Mouse (Mus musculus): Measurements from ENCODE around the gene Nlrp6.
"Not testable (repeated sequence)": the region's sequence is repeated elsewhere in the genome, so short reads cannot be mapped to it uniquely, and the experiment has no call there.

Nlrp6 gene

DNA sequence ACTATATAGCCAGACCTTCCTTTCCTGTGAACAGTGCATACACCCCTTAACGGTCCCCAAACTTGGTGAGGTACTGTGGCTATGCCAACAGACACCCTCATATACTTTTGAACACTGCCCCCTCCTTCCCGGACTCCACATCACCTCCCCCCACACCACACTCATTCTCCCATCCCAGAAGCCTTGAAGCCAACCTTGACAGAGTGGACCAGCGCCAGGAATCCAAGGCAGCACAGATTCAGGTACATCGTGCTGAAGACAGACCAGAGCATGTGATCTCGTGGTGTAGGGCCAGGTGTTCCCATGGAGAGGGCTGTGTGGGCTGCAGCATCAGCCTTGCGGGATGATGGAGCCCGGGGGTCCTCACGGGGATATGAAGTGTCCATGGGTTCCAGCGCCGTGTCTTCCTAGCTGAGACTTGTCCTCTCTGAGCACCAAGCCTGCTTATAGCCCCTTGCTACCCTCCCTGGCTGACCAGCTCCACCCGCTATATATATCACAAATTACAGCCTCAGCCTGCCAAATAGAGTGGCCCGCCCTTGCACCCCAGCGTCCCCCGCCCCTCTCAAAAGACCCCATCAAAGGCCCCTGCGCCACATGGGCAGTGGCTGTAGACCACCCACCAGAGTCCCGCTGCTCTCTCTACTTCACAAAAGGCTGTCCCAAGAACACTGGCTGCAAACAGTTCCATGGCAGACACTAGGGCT lies 29.3 kb downstream of the Nlrp6 start, which contains the start of gene Ifitm5:
Ifitm5 (minus strand) TSS at position 468 of the 707 bp plus-strand sequence.
- in situ Hi-C loops (cut with MboI, MseI): no loop called here

DNA sequence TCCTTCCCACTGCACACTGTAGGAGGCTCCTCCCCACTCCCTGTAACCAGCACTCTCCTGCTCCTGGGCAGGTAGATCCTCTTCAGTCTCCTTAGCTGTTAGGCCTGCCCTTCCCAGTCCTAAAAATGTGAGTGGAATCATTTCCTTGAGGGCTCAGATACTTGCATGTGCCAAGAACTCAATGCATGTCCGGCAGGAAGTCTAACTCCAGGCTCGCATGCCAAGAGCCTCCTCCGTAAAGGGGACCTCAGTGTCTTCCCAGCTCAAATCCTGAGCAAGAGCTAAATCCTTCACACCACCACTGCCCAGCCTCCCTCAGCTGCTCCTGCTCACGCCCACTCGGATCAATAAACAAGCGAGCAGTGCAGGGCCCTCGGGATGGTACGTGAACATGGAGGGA lies 30.3 kb downstream of the Nlrp6 start:
- in situ Hi-C loops (cut with MboI, MseI): no loop called here

DNA sequence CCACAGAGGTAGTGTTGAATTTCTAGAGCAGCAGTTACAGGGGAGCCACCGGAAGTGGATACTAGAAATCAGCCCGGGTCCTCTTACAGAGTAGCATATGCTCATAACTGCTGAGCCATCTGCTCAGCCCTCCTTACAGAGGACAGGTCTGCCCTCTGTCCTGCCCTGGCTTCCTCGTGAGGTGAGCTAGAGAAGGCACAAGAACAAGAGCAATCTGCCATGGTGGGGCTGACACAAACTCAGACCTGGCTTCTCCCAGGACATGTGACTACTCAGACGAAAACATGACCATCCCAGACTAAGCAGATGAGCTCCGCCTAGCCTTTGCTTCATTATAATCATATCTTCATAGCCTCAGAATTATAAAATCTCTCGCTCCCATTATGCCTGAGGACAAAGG lies 31.1 kb downstream of the Nlrp6 start:
- in situ Hi-C loops (cut with MboI, MseI): no loop called here

DNA sequence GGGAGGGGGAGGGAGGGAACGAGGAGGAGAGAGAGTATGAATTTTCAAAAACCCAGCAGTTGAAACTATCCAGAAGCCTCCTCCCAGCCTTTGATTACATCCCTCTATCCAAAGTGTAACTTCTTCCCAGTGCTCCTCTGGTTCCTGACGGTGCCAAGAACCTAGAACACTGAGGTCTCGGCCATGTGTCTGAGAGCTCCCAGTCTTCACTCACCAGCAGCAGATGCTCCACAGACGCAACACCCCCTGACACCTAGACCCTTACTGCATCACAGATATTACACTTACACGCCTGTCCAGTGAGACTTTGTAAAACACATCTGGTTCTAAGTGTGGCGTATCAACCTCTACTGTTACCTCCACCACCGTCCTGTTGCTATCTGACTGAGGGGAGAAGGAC lies 31.7 kb downstream of the Nlrp6 start:
- in situ Hi-C loops (cut with MboI, MseI): no loop called here

DNA sequence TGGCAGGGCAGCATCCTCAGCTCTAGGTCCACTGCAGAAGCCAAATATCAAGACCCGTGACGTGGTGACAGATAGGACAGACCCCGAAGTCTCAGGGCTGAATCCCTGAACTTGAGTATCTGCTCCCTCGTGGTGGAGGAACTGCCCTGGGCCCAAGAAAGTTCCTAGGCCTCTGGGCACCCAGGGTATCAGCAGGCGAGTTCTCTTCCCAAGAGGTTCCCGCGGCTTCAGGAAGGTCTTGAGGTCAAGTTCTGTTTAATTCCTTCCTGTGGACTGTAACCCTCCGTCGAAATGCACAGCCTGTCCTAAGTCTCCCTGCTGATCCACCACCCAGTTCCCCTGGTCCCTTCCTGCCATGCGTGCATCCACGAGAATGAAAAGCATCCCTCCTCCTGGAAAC lies 32.4 kb downstream of the Nlrp6 start:
- in situ Hi-C loops (cut with MboI, MseI): no loop called here

DNA sequence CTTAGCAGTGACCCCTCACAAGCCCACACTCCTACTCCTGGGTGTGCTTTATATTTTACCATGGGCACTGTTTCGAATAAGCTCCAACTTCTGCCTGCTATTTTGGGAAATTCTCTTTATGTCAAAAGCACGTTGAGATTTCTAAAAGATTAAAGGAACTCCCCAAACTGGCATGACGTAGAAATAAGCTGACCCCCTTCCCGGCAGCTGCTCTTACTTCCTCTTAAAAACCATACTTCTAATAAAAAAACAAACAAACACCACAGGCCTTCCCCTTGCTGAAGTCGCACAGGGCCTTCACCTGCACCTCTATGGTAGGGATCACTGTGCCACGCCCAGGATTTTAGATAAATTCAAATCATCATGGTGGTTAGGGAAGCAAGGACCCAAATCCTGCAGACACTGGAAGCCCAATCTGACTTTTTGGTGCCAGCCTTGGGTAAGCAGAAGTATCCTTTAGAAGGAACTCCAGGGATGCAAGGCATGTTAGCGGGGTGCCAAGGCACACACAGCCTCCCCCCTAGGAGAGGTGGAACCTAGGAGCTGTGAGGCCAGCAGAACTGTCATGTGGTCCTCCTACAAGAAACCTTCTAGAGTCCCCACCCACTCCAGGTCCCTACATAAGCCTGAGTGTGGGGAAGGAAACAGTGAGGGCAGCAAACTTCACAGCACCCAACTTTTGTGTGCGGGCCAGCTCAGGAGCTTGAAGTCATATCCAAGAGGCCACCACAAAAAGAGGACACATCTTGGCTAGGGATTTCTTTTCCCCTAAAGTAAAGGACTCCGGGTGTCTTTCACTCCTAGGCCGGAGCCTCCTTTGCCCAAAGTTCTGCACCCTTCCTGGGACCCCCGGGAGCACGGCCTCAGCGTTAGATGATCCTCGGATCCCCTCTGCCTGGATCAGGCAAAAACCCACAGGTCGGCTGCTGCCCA lies 33.4 kb downstream of the Nlrp6 start:
- in situ Hi-C loops (cut with MboI, MseI): no loop called here

DNA sequence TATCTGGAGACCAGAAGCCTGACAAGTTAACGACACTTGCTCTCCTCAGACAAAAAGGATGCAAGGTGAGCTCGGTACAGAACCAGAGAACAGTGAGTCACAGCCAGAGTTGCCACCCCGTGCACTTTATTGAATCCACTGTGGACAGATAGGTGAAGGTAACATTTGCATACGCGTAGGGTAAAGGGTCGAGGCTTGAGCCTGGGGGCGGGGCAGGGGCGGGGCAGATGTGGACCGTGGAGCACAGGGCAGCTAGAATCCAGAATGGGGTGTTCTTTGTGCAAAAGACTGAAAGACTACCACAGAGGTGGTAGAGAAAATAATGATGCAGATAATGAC lies 34.0 kb downstream of the Nlrp6 start:
- in situ Hi-C loops (cut with MboI, MseI): loop anchor here (5.0 kb wide), 1 partner anchor 93 kb away; no protein-coding TSS in a partner anchor

DNA sequence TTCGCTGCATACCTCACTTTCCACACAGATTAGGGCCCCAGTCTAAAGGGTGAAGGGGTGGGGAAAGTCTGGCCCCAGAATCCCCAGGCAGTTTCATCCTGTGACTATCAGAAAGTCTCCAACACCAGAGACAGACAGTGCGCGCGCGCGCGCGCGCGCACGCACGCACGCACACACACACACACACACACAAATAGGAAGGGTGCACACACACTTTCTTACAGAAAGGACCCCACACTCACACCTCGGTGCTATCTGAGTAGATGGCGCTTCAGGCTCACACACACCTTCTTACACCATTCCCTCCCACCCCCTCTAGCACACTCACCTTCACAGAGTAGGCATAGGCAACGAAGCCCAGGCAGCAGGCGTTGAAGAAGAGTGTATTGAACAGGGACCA lies 34.6 kb downstream of the Nlrp6 start:
- in situ Hi-C loops (cut with MboI, MseI): loop anchor here (5.0 kb wide), 1 partner anchor 92 kb away; no protein-coding TSS in a partner anchor

DNA sequence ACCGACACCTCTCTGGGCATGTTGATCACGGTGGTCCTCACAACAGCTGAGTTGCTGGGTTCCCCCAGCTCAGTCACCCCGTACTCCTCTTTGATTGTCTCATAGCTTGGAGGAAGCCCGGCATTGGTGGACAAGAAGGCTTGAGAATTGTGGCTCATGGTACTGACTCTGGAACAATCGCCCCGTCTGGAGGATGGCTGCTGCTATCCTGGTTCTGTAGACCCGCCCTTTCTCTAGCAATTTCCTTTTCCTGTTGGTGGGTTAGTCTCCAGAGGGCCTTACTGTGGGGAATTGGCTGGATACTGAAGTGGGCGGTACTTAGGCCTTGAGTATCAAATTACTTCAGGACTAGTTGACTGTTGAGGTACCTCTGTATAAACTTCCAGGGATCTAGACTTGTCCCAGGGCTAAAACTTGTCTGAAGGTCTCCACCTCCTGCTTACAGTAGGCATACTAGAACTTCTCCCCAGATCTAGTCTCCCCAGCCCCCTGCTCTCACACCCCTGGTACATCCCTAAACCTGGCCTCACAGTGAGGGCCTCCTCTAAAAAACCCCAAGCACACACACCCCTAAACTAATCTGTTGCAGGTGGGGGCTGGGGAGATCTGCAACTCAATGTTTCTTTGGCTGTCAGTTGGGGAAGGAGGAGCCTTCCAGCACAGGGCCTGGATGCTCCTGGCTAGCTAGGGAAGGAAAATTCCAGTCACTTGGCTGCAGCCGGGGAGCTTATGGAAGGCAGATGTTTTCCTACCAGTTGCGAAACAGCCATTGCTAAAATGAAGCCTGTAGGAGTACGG lies 35.3 kb downstream of the Nlrp6 start, which contains the start of the genes Gm45717 and Ifitm2:
Gm45717 (minus strand) TSS at position 180 of the 798 bp plus-strand sequence.
Ifitm2 (minus strand) TSS at position 230 of the 798 bp plus-strand sequence.
- in situ Hi-C loops (cut with MboI, MseI): loop anchor here (5.0 kb wide), 1 partner anchor 91 kb away; no protein-coding TSS in a partner anchor

DNA sequence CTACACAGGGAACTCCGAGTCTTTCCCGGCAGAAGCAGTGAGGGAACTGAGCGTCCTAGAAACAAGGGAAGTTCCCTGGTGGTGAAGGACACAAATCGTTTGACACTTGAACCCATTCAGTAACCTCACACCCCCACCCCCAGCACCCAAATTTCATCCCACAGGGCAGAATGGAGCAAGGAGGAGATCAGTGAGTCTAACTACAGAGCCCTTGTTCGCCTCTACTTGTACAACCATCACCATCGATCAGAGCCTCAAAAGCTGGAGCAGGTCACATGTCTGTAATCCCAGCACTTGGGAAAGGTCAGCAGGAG lies 35.8 kb downstream of the Nlrp6 start:
- in situ Hi-C loops (cut with MboI, MseI): loop anchor here (5.0 kb wide), 1 partner anchor 91 kb away; no protein-coding TSS in a partner anchor

DNA sequence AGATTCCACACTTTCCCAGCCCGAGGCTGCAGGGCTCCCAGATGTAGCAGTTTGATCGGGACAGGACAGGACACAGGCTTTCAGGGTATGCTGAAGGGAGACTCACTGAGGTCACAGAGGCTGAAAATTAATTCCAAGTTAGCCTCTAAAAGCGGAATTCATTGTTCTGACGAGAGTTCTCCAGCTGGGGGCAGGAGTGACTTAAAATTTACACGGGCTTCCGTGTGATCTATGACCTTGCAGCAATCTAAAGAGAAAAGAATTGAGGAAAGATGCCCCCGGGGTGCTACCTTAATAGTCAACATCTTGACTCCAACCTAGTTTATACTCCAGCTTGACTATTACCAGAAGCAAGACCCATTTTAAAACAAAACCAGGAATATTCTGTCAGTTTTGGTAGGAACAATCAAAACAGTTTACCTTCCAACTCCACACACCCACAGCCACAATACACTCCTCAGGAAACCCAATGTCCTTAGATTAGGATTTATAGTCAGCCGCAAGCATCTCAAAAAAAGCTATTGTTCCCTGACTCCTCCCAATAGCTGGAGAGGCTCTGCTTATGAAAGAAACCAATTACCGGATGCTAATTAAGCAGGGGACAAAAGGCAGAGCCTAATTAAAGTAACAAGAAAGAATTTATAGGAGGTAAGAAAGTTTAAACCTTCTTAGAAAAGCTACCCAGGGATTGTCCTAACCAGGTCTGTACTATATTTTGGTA lies 38.6 kb downstream of the Nlrp6 start:
- in situ Hi-C loops (cut with MboI, MseI): loop anchor here (5.0 kb wide), 1 partner anchor 88 kb away; no protein-coding TSS in a partner anchor

DNA sequence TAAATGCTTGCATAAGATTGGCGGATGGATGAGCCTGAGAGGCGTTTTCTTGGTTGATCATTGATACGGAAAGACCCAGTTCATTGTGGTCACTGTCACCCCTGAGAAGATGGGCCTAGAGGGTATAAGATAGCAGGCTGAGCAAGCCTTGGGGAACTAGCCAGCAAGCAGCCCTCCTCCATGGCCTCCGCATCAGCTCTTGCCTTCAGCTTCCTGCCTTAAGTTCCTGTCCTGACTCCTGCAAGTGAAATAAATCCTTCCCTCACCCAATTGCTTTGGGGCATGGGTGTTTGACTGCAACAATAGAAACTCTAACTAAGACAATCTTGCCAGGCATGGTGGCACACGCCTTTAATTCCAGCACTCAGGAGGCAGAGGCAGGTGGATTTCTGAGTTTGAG lies 39.3 kb downstream of the Nlrp6 start:
- in situ Hi-C loops (cut with MboI, MseI): no loop called here

DNA sequence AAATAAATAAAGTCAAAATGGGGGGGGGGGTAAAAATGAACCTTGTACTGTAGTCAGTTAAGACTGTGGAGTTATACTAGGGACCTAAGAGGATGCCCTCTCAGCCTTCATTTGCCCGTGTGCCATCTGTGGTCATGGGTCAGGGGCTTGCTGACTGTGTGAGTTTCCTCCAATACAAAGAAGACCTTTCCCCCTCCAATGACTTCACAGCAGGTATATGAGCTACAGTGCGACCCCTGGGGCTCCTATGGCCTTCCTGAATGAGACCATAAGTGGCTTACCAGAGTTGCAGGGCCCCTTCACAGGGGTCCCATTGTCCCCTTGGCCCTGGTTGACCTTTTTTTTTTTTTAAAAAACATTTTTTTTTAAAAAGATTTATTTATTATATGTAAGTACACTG lies 40.7 kb downstream of the Nlrp6 start:
- in situ Hi-C loops (cut with MboI, MseI): no loop called here

DNA sequence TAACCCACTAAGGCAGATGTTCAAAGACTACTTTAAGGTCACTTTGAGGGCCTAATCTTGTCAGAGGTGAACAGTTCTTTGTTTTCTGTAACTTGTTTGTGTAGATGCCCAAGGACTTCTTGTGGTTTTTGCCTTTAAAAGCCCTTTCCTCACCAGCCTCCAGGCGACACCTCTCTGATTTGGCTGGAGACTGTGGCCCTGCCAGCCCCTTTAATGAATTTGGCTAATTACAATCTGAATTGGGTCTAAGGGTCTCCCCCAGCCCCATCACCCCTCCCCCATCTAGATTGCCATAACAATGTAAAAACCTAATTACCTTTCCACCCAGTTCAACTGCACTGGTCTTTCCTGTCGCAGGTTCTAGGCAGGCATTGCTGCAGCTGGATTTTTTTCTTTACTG lies 42.0 kb downstream of the Nlrp6 start:
- in situ Hi-C loops (cut with MboI, MseI): no loop called here

DNA sequence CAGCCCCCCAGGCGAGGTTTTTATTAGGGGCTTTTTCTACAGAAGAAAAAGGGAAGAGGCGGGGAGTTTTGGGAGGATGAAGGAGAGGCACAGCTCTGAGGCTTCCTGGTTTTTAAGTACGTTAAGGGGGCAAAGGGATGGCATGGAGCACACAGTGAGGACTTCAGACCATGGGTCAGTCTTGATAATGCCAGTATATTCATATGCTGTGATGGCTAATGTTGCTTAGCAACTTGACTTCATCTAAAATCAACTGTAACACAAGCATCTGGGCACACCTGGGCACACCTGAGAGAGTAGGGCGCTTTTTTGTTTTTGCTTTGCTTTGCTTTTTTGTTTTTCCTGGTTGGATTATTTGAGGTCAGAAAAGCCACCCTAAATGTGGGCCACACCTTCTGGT lies 46.2 kb downstream of the Nlrp6 start, which contains the start of gene Ifitm1:
Ifitm1 (plus strand) TSS at position 301 of the 400 bp plus-strand sequence.
- in situ Hi-C loops (cut with MboI, MseI): no loop called here

DNA sequence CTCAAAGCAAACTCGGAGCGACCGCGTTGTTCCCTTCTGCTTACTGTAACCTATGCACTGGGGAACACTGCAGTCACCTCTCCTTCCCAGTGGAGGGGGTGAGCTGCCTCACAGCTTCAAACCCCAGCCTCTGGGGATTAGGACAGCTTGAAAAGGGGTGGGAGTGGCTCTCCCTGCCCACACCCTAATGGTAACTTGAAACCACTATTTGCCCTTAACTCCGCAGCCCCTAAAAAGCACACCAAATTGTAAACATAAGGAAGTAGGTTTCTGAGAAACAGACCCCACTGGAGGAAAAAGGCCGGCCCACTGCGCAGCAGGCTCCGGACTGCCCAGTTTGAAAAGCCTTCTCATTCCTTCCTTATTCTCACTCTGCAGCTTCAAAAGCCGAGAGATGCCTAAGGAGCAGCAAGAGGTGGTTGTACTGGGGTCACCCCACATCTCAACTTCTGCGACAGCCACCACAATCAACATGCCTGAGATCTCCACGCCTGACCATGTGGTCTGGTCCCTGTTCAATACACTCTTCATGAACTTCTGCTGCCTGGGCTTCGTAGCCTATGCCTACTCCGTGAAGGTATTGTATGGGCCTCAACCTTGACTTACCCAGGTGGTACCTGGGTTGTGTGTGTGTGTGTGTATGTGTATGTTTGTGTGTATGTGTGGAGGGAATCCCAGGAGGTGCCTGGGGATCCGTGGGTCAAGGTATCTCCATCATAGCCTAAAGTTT lies 47.3 kb downstream of the Nlrp6 start:
- in situ Hi-C loops (cut with MboI, MseI): no loop called here

DNA sequence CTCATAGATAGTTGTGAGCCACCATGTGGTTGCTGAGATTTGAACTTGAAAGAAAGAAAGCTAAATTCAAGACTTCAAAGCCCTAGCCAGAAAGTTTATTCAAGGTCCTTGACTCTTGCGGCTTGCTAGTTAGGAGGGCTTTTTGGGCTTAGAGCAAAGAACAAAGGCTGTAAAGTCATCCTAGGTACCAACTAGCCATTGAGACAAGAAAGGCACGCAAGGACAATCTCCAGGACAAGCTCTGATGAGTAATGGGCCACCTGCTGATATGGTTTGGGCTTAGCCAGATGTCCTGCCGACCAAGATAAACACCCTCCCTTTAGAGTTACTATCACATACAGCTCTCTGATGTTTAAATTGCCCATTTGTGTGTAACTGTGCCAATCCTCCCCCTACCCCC lies 48.0 kb downstream of the Nlrp6 start:
- in situ Hi-C loops (cut with MboI, MseI): not testable (repeated sequence)

DNA sequence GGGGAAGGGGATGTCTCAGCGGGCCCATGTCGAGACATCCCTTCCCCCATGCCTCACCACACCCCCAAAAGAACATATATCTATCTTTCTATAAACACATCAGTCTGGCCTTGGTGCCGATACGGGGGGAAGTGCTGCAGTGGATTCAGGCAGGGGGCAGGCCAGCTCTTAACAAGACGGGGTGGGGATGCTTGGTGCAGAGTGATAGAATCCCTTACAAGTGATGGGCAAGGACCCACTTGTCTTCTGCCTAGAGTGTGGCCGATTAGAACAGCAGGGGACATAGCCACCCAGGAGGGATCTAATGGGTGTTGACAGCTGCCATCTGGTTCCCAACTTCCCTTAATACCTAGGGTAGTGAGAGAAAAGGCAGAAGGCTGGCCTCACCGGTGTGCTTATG lies 50.2 kb downstream of the Nlrp6 start:
- in situ Hi-C loops (cut with MboI, MseI): no loop called here

DNA sequence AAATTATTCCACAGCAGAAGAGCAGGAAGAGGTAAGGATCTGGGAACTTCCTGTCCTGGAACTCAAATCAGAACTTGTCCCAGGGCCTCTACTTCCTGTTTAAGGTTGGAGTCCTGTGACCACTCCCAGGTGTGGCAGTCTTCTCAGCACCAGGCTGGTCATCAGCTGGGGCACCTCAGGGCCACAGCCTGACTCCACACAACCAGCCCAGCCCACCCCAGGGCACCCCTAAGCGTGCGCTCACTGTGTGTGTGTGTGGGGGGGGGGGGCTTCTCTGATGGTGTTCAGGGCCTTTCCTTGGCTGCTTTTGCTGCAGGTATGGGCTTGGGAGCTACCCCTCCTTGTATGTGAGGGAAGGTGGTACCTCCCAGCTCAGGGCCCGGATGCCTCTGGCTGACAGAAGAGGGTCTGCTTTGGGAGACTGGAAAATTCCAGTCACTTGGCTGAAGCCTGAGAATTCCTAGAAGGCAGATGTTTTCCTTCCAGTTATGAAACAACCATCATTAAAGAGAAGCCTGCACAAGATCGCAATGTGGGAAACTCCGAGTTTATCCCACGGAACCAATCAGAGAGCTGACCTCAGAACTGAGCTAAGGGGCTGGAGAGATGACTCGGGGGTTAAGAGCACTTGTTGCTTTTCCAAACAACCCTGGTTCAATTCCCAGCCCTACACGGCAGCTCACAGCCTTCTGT lies 50.9 kb downstream of the Nlrp6 start:
- in situ Hi-C loops (cut with MboI, MseI): no loop called here

Measured in regulatory T cell (primary cell).